Mouse (Mus musculus): ENCODE data around the gene Rp9. TPM values are rescaled to one million over a fixed set of nuclear protein-coding genes. Genes with fewer than 3 reads are reported as not detected.
"Not testable (repeated sequence)": the region's sequence is repeated elsewhere in the genome, so short reads cannot be mapped to it uniquely, and the experiment has no call there.

The Rp9 gene
- total RNA-seq, 2 experiments from 2014 or later = 40.5 to 43.8 TPM

- intact Hi-C loops (cut with DNase I) = no loop called here
- DNase-seq (ENCODE audit: low spot score) = no peak
Measured at GRCm38 (mm10) chr9:22428028-22428665, 41.4 kb downstream of the Rp9 start.

GRCm38 (mm10) chr9:22424719-22425118 is 44.8 kb downstream of the Rp9 start:
- DNase-seq (ENCODE audit: low spot score) = no peak

GRCm38 (mm10) chr9:22424196-22424595 is 45.3 kb downstream of the Rp9 start:
- intact Hi-C loops (cut with DNase I) = no loop called here
- DNase-seq (ENCODE audit: low spot score) = no peak

More at GRCm38 (mm10) chr9:22424719-22425118, 44.8 kb downstream of the Rp9 start:
- intact Hi-C loops (cut with DNase I) = no loop called here

- no peak for DNase-seq (ENCODE audit: low spot score)
- intact Hi-C loops (cut with DNase I) = no loop called here
Measured at GRCm38 (mm10) chr9:22423507-22423906, 46.0 kb downstream of the Rp9 start.

- intact Hi-C loops (cut with DNase I) = no loop called here
Measured at GRCm38 (mm10) chr9:22422559-22422958, 47.0 kb downstream of the Rp9 start.

GRCm38 (mm10) chr9:22420491-22420890 is 49.1 kb downstream of the Rp9 start:
- intact Hi-C loops (cut with DNase I) = no loop called here
- no peak for DNase-seq (ENCODE audit: low spot score)

More at GRCm38 (mm10) chr9:22422559-22422958, 47.0 kb downstream of the Rp9 start:
- DNase-seq (ENCODE audit: low spot score) = no peak

GRCm38 (mm10) chr9:22419877-22420276 is 49.7 kb downstream of the Rp9 start:
- intact Hi-C loops (cut with DNase I) = no loop called here
- no peak for DNase-seq (ENCODE audit: low spot score)

GRCm38 (mm10) chr9:22417547-22417946 is 52.0 kb downstream of the Rp9 start:
- intact Hi-C loops (cut with DNase I) = no loop called here
- DNase-seq (ENCODE audit: low spot score) = no peak

GRCm38 (mm10) chr9:22416187-22416586 is 53.4 kb downstream of the Rp9 start:
- intact Hi-C loops (cut with DNase I) = no loop called here
- no peak for DNase-seq (ENCODE audit: low spot score)

- peak; percentile 93 for DNase-seq (ENCODE audit: low spot score)
- intact Hi-C loops (cut with DNase I) = loop anchor here (5.0 kb wide), 2 partner anchors 179 to 254 kb away; partner anchors contain the start of gene Pigyl
Measured at GRCm38 (mm10) chr9:22411002-22411857, 58.3 kb downstream of the Rp9 start, which contains the start of gene 9530077C05Rik. Gene 9530077C05Rik (plus strand): TSS chr9:22411513.

- intact Hi-C loops (cut with DNase I) = no loop called here
- DNase-seq (ENCODE audit: low spot score) = no peak
Measured at GRCm38 (mm10) chr9:22409501-22409900, 60.0 kb downstream of the Rp9 start.

- DNase-seq (ENCODE audit: low spot score); intact Hi-C loops (cut with DNase I): not testable (repeated sequence)
Measured at GRCm38 (mm10) chr9:22408344-22408743, 61.2 kb downstream of the Rp9 start.

- DNase-seq (ENCODE audit: low spot score) = not testable (repeated sequence)
- intact Hi-C loops (cut with DNase I) = loop anchor here (2.0 kb wide), 1 partner anchor 339 kb away; no protein-coding TSS in a partner anchor
Measured at GRCm38 (mm10) chr9:22407633-22408032, 61.9 kb downstream of the Rp9 start.

GRCm38 (mm10) chr9:22405414-22405813 is 64.1 kb downstream of the Rp9 start:
- intact Hi-C loops (cut with DNase I) = no loop called here
- no peak for DNase-seq (ENCODE audit: low spot score)

- DNase-seq (ENCODE audit: low spot score); intact Hi-C loops (cut with DNase I): not testable (repeated sequence)
Measured at GRCm38 (mm10) chr9:22403501-22403900, 66.0 kb downstream of the Rp9 start.

- intact Hi-C loops (cut with DNase I) = no loop called here
- no peak for DNase-seq (ENCODE audit: low spot score)
Measured at GRCm38 (mm10) chr9:22402976-22403375, 66.6 kb downstream of the Rp9 start.

GRCm38 (mm10) chr9:22402001-22402400 is 67.5 kb downstream of the Rp9 start:
- no peak for DNase-seq (ENCODE audit: low spot score)
- intact Hi-C loops (cut with DNase I) = no loop called here

- intact Hi-C loops (cut with DNase I) = no loop called here
- DNase-seq (ENCODE audit: low spot score) = no peak
Measured at GRCm38 (mm10) chr9:22399021-22399420, 70.5 kb downstream of the Rp9 start.

GRCm38 (mm10) chr9:22394725-22395124 is 74.8 kb downstream of the Rp9 start:
- no peak for DNase-seq (ENCODE audit: low spot score)
- intact Hi-C loops (cut with DNase I) = no loop called here

- intact Hi-C loops (cut with DNase I) = no loop called here
- no peak for DNase-seq (ENCODE audit: low spot score)
Measured at GRCm38 (mm10) chr9:22390390-22390789, 79.2 kb downstream of the Rp9 start.

- no peak for DNase-seq (ENCODE audit: low spot score)
- intact Hi-C loops (cut with DNase I) = no loop called here
Measured at GRCm38 (mm10) chr9:22389736-22390245, 79.8 kb downstream of the Rp9 start.
